Mouse (Mus musculus): Measurements from ENCODE around the gene Mlst8. TPM values are rescaled to one million over a fixed set of nuclear protein-coding genes. Genes with fewer than 3 reads are reported as not detected.
A peak's percentile ranks its signal among the peaks of the same experiment; 100 is the strongest.

Gene Mlst8
- polyA plus RNA-seq, 1 experiment = 47.1 TPM

- TF ChIP-seq POLR2A (IDR thresholded peaks at IDR 0.05; ENCODE audit: borderline replicate concordance, extremely low read depth, insufficient read depth, insufficient read length, poor library complexity, severe bottlenecking) (no peak), CTCF (IDR thresholded peaks at IDR 0.05; ENCODE audit: borderline replicate concordance, extremely low read depth, insufficient read depth, insufficient read length) (no peak)
- DNase-seq (ENCODE audit: low read depth) = no peak
These were observed 3.3 kb downstream of the Mlst8 start for GRCm38 (mm10) chr17:24475586-24475985.

- TF ChIP-seq POLR2A (IDR thresholded peaks at IDR 0.05; ENCODE audit: borderline replicate concordance, extremely low read depth, insufficient read depth, insufficient read length, poor library complexity, severe bottlenecking) = no peak
- no peak for TF ChIP-seq CTCF (IDR thresholded peaks at IDR 0.05; ENCODE audit: borderline replicate concordance, extremely low read depth, insufficient read depth, insufficient read length)
- no peak for DNase-seq (ENCODE audit: low read depth)
These were observed 4.3 kb downstream of the Mlst8 start for GRCm38 (mm10) chr17:24474557-24474956.

- no peak for DNase-seq (ENCODE audit: low read depth)
- TF ChIP-seq CTCF (IDR thresholded peaks at IDR 0.05; ENCODE audit: borderline replicate concordance, extremely low read depth, insufficient read depth, insufficient read length) (no peak), POLR2A (IDR thresholded peaks at IDR 0.05; ENCODE audit: borderline replicate concordance, extremely low read depth, insufficient read depth, insufficient read length, poor library complexity, severe bottlenecking) (no peak)
These were observed 5.1 kb downstream of the Mlst8 start, which contains the start of gene Bricd5 for GRCm38 (mm10) chr17:24473612-24474275. TSS of gene Bricd5 (plus strand) at chr17:24473884.

- no peak for DNase-seq (ENCODE audit: low read depth)
- no peak for TF ChIP-seq CTCF (IDR thresholded peaks at IDR 0.05; ENCODE audit: borderline replicate concordance, extremely low read depth, insufficient read depth, insufficient read length)
- TF ChIP-seq POLR2A (IDR thresholded peaks at IDR 0.05; ENCODE audit: borderline replicate concordance, extremely low read depth, insufficient read depth, insufficient read length, poor library complexity, severe bottlenecking) = no peak
These were observed 6.4 kb downstream of the Mlst8 start for GRCm38 (mm10) chr17:24472512-24472911.

- no peak for TF ChIP-seq CTCF (IDR thresholded peaks at IDR 0.05; ENCODE audit: borderline replicate concordance, extremely low read depth, insufficient read depth, insufficient read length)
- TF ChIP-seq POLR2A (IDR thresholded peaks at IDR 0.05; ENCODE audit: borderline replicate concordance, extremely low read depth, insufficient read depth, insufficient read length, poor library complexity, severe bottlenecking) = no peak
- peak; percentile 30 for DNase-seq (ENCODE audit: low read depth)
These were observed 8.0 kb downstream of the Mlst8 start for GRCm38 (mm10) chr17:24470701-24471527.

DNA sequence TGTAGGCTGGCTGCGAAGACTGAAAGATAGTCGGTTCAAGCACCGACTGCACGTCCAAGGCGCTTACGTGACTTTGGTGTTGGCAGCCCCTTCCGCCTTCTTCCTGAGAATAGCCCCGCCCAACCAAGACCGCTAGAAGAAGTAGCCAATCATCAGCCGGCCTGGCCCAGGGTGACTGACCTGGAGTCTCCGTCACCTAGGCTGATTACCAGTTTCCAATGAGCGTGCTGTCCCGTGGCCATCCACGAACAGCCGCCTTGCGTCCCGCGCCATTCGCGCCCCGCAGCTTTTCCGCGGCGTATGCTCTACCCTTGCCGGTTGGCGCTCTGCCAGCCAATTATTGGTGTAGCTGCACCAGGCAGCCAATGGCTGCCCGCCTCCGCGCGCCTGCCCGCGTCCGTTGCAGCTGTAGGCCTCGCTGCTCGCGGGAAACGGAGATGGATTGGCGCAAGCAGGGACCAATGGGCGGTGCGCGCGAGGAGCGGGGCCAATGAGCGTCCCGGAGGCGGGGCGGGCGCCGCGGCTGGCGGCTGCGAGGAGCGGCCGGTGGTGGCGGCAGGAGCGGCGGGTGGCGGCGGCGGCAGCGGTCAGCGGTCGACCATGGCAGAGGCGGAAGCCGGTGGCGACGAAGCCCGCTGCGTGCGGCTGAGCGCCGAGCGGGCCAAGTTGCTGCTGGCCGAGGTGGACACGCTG is 8.8 kb downstream of the Mlst8 start, which contains the start of the genes E4f1 and Pgp:
TSS of gene E4f1 (minus strand) at position 404 of the 693 bp plus-strand sequence.
TSS of gene Pgp (plus strand) at position 483 of the 693 bp plus-strand sequence.
- DNase-seq (ENCODE audit: low read depth) = peak; percentile 100
- TF ChIP-seq POLR2A (IDR thresholded peaks at IDR 0.05; ENCODE audit: borderline replicate concordance, extremely low read depth, insufficient read depth, insufficient read length, poor library complexity, severe bottlenecking) (peak; percentile 76), CTCF (IDR thresholded peaks at IDR 0.05; ENCODE audit: borderline replicate concordance, extremely low read depth, insufficient read depth, insufficient read length) (no peak)

- TF ChIP-seq CTCF (IDR thresholded peaks at IDR 0.05; ENCODE audit: borderline replicate concordance, extremely low read depth, insufficient read depth, insufficient read length) (no peak), POLR2A (IDR thresholded peaks at IDR 0.05; ENCODE audit: borderline replicate concordance, extremely low read depth, insufficient read depth, insufficient read length, poor library complexity, severe bottlenecking) (no peak)
- no peak for DNase-seq (ENCODE audit: low read depth)
These were observed 9.5 kb downstream of the Mlst8 start for GRCm38 (mm10) chr17:24469336-24469909.

- DNase-seq (ENCODE audit: low read depth) = no peak
- TF ChIP-seq POLR2A (IDR thresholded peaks at IDR 0.05; ENCODE audit: borderline replicate concordance, extremely low read depth, insufficient read depth, insufficient read length, poor library complexity, severe bottlenecking) = no peak
- TF ChIP-seq CTCF (IDR thresholded peaks at IDR 0.05; ENCODE audit: borderline replicate concordance, extremely low read depth, insufficient read depth, insufficient read length) = no peak
These were observed 10.1 kb downstream of the Mlst8 start for GRCm38 (mm10) chr17:24468636-24469246.

- DNase-seq (ENCODE audit: low read depth) = no peak
- TF ChIP-seq POLR2A (IDR thresholded peaks at IDR 0.05; ENCODE audit: borderline replicate concordance, extremely low read depth, insufficient read depth, insufficient read length, poor library complexity, severe bottlenecking) (no peak), CTCF (IDR thresholded peaks at IDR 0.05; ENCODE audit: borderline replicate concordance, extremely low read depth, insufficient read depth, insufficient read length) (0 out of 2 replicates have a peak, but pooled peaks have one; percentile 2)
These were observed 15.3 kb downstream of the Mlst8 start for GRCm38 (mm10) chr17:24463374-24464133.

- no peak for DNase-seq (ENCODE audit: low read depth)
- TF ChIP-seq POLR2A (IDR thresholded peaks at IDR 0.05; ENCODE audit: borderline replicate concordance, extremely low read depth, insufficient read depth, insufficient read length, poor library complexity, severe bottlenecking) (no peak), CTCF (IDR thresholded peaks at IDR 0.05; ENCODE audit: borderline replicate concordance, extremely low read depth, insufficient read depth, insufficient read length) (no peak)
These were observed 15.9 kb downstream of the Mlst8 start for GRCm38 (mm10) chr17:24462932-24463331.

Data from brain, embryonic 14.5 days (tissue).